Mouse (Mus musculus): ENCODE results near the gene Fgfr2. TPM values are rescaled to one million over a fixed set of nuclear protein-coding genes. Genes with fewer than 3 reads are reported as not detected.

Fgfr2 gene
- polyA plus RNA-seq, 1 experiment from 2014 or later = 11.2 TPM

DNA sequence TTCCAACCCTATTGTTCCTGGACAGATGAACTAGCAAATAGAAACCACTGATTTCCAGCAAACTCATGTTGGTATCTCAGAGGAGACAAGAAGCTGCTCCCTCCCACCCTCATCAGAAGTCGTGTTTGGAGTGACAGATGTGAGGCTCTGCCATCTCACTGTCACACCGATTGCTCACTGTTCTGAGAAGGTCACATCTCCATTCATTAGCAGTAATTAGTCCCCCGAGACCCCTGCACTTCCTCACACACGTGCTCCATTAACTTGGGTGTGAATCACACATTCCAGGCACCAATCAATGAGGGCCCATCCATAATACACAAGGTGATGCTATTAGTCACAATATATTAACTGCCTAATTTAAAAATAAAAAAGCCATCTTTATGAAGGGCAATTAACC, 497.0 kb downstream of the Fgfr2 start:
- Histone ChIP-seq H3K9ac (replicated peaks) (no peak overlapping the region), H3K36me3 (replicated peaks; ENCODE audit: insufficient read depth, low read length) (no peaks in the 10 kb centered on the region), H3K4me2 (ENCODE audit: low read depth, low read length) (no peak overlapping the region), H3K27ac (ENCODE audit: low read depth) (no peak overlapping the region), H3K27me3 (ENCODE audit: insufficient read depth, low read length) (no peaks in the 10 kb centered on the region), H3K9me3 (ENCODE audit: low read length) (no peaks in the 10 kb centered on the region), H3K4me1 (ENCODE audit: insufficient read depth) (no peaks in the 10 kb centered on the region), H3K4me3 (ENCODE audit: low read depth, low read length) (no peak overlapping the region)
- no peak for DNase-seq
- no peak for TF ChIP-seq CTCF (IDR thresholded peaks at IDR 0.05; ENCODE audit: low read depth)
- no peak for TF ChIP-seq EP300 (IDR thresholded peaks at IDR 0.05; ENCODE audit: low read depth)
- ATAC-seq = no peak
- WGBS (ENCODE audit: insufficient replicate concordance) = 63% methylated on average over 4 of the region's 4 CpGs

DNA sequence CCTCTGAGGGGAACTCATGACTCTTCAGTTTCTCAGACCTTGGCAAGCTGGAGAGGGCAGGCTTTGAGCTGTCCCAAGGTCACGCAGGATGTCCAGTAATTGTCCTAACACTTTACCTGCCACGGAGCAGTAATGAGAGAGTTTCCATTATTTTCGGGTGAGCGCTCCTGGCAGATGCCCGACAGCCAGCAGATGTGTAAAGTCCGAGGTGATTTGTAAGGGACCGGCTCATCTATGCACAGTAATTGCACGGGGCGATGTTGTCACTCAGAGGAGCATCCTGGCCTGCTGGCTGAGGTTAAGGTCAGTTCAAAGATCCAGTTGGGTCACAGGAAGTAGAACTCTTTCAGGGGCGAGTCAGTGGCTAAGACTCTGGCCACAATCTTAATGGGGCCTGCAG, 499.0 kb downstream of the Fgfr2 start:
- Histone ChIP-seq H3K36me3 (replicated peaks; ENCODE audit: insufficient read depth, low read length) (no peaks in the 10 kb centered on the region), H3K4me1 (ENCODE audit: insufficient read depth) (no peaks in the 10 kb centered on the region), H3K4me2 (ENCODE audit: low read depth, low read length) (no peak overlapping the region), H3K4me3 (ENCODE audit: low read depth, low read length) (no peak overlapping the region), H3K27ac (ENCODE audit: low read depth) (no peak overlapping the region), H3K9ac (replicated peaks) (no peak overlapping the region), H3K9me3 (ENCODE audit: low read length) (no peaks in the 10 kb centered on the region), H3K27me3 (ENCODE audit: insufficient read depth, low read length) (no peaks in the 10 kb centered on the region)
- WGBS (ENCODE audit: insufficient replicate concordance) = 82% methylated on average over 10 of the region's 10 CpGs
- DNase-seq (no peak), ATAC-seq (no peak)
- TF ChIP-seq EP300 (IDR thresholded peaks at IDR 0.05; ENCODE audit: low read depth) = no peak
- TF ChIP-seq CTCF (IDR thresholded peaks at IDR 0.05; ENCODE audit: low read depth) = no peak

- 69% methylated on average over 15 of the region's 15 CpGs for WGBS (ENCODE audit: insufficient replicate concordance)
- Histone ChIP-seq H3K9me3 (ENCODE audit: low read length) (no peaks in the 10 kb centered on the region), H3K4me2 (ENCODE audit: low read depth, low read length) (no peak overlapping the region), H3K27me3 (ENCODE audit: insufficient read depth, low read length) (no peaks in the 10 kb centered on the region), H3K27ac (ENCODE audit: low read depth) (peak overlapping the region; percentile 39; the same call in 1 of the 2 replicates), H3K4me1 (ENCODE audit: insufficient read depth) (no peaks in the 10 kb centered on the region), H3K9ac (replicated peaks) (no peak overlapping the region), H3K36me3 (replicated peaks; ENCODE audit: insufficient read depth, low read length) (no peaks in the 10 kb centered on the region), H3K4me3 (ENCODE audit: low read depth, low read length) (no peak overlapping the region)
- DNase-seq (peak; percentile 29), ATAC-seq (peak; percentile 90)
- TF ChIP-seq CTCF (IDR thresholded peaks at IDR 0.05; ENCODE audit: low read depth) (0 out of 2 replicates have a peak, but pooled peaks have one; percentile 17), EP300 (IDR thresholded peaks at IDR 0.05; ENCODE audit: low read depth) (peak; percentile 22; the same call in 1 of the 2 replicates)
Observed at GRCm38 (mm10) chr7:132619975-132620918, 502.9 kb downstream of the Fgfr2 start.

GRCm38 (mm10) chr7:132619549-132619948, 503.6 kb downstream of the Fgfr2 start:
- Histone ChIP-seq H3K27me3 (ENCODE audit: insufficient read depth, low read length) (no peaks in the 10 kb centered on the region), H3K4me3 (ENCODE audit: low read depth, low read length) (no peak overlapping the region), H3K36me3 (replicated peaks; ENCODE audit: insufficient read depth, low read length) (no peaks in the 10 kb centered on the region), H3K4me1 (ENCODE audit: insufficient read depth) (no peaks in the 10 kb centered on the region), H3K27ac (ENCODE audit: low read depth) (no peak overlapping the region), H3K9ac (replicated peaks) (no peak overlapping the region), H3K4me2 (ENCODE audit: low read depth, low read length) (no peak overlapping the region), H3K9me3 (ENCODE audit: low read length) (no peaks in the 10 kb centered on the region)
- no peak for DNase-seq
- TF ChIP-seq CTCF (IDR thresholded peaks at IDR 0.05; ENCODE audit: low read depth) = no peak
- no peak for TF ChIP-seq EP300 (IDR thresholded peaks at IDR 0.05; ENCODE audit: low read depth)
- ATAC-seq = no peak
- 80% methylated on average over 8 of the region's 8 CpGs for WGBS (ENCODE audit: insufficient replicate concordance)

- Histone ChIP-seq H3K4me1 (ENCODE audit: insufficient read depth) (no peaks in the 10 kb centered on the region), H3K9me3 (ENCODE audit: low read length) (no peaks in the 10 kb centered on the region), H3K4me2 (ENCODE audit: low read depth, low read length) (no peak overlapping the region), H3K4me3 (ENCODE audit: low read depth, low read length) (no peak overlapping the region), H3K9ac (replicated peaks) (no peak overlapping the region), H3K36me3 (replicated peaks; ENCODE audit: insufficient read depth, low read length) (no peaks in the 10 kb centered on the region), H3K27ac (ENCODE audit: low read depth) (no peak overlapping the region), H3K27me3 (ENCODE audit: insufficient read depth, low read length) (no peaks in the 10 kb centered on the region)
- WGBS (ENCODE audit: insufficient replicate concordance) = 82% methylated on average over 5 of the region's 5 CpGs
- TF ChIP-seq CTCF (IDR thresholded peaks at IDR 0.05; ENCODE audit: low read depth) (no peak), EP300 (IDR thresholded peaks at IDR 0.05; ENCODE audit: low read depth) (no peak)
- ATAC-seq (no peak), DNase-seq (no peak)
Observed at GRCm38 (mm10) chr7:132617021-132617564, 506.1 kb downstream of the Fgfr2 start.

DNA sequence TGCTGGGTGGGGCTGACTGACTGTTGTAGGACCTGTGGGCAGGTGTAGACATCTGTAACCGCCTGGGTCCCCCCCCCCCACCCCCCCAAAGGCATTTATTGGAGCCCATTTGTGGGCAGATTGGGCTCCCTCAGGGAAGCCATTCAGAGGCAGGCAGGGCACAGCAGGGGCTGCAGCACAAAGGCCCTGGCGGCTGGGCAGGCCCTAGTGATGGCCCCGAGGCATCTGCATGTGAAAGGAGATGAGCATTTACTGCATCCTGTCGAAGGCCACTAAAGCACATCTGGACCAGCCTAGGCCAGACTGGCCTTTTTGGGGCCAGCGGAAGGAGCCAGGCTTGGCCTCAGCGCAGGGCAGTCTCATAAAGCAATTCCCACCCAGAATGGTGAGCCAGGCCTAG, 506.8 kb downstream of the Fgfr2 start:
- Histone ChIP-seq H3K9ac (replicated peaks) (no peak overlapping the region), H3K4me1 (ENCODE audit: insufficient read depth) (no peaks in the 10 kb centered on the region), H3K9me3 (ENCODE audit: low read length) (no peaks in the 10 kb centered on the region), H3K4me3 (ENCODE audit: low read depth, low read length) (no peak overlapping the region), H3K27me3 (ENCODE audit: insufficient read depth, low read length) (no peaks in the 10 kb centered on the region), H3K36me3 (replicated peaks; ENCODE audit: insufficient read depth, low read length) (no peaks in the 10 kb centered on the region), H3K27ac (ENCODE audit: low read depth) (no peak overlapping the region), H3K4me2 (ENCODE audit: low read depth, low read length) (no peak overlapping the region)
- no peak for ATAC-seq
- 74% methylated on average over 6 of the region's 6 CpGs for WGBS (ENCODE audit: insufficient replicate concordance)
- no peak for DNase-seq
- no peak for TF ChIP-seq CTCF (IDR thresholded peaks at IDR 0.05; ENCODE audit: low read depth)
- no peak for TF ChIP-seq EP300 (IDR thresholded peaks at IDR 0.05; ENCODE audit: low read depth)

All from liver, postnatal 0 days (tissue).